In the genomic region with DNA sequence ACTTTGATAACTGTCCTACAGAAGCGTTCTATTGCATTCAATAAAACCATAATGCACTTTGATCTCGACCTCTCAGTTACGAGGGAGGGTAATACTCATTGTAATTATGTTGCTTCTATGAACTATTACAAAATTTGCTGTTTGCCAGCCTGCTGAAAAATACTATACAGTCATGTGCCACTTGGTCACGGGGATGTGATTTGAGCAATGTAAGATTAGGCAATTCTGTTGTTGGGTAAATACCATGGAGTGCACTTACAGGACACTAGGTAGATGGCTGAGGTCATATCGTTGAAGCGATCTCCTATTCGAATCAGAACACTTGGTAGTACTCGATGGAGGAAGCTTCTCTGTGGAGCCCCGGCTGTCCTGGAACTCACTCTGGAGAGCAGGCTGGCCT, we compare ENCODE assay signal across 38 mouse cellular contexts. TPM values are rescaled to one million over a fixed set of nuclear protein-coding genes. Genes with fewer than 3 reads are reported as not detected.
"Had no signal": no experiment of that assay in that cellular context is flagged by ENCODE, and none has a peak within 500 bp of the region (broad histone marks: within the 10 kb centered on the region; RNA-seq: fewer than 3 reads in every experiment).

No protein-coding gene starts in this region.

- H3K4me2 ChIP-seq: heart, embryonic 12.5 days; hindbrain, embryonic 12.5 days; hindbrain, embryonic 14.5 days; limb, embryonic 12.5 days; liver, embryonic 12.5 days had no signal

- H3K4me3 ChIP-seq: gastrocnemius, adult 2 months; heart, adult 2 months; heart, embryonic 10.5 days; heart, embryonic 12.5 days; hindbrain, embryonic 10.5 days; hindbrain, embryonic 12.5 days; layer of hippocampus, adult 2 months; left cerebral cortex, adult 2 months; limb, embryonic 10.5 days; limb, embryonic 12.5 days; liver, embryonic 12.5 days had no signal

- H3K27ac ChIP-seq: gastrocnemius, adult 2 months; heart, adult 2 months; heart, embryonic 10.5 days; hindbrain, embryonic 10.5 days; hindbrain, embryonic 12.5 days; hindbrain, embryonic 14.5 days; layer of hippocampus, adult 2 months; left cerebral cortex, adult 2 months; limb, embryonic 10.5 days; limb, embryonic 12.5 days; liver, embryonic 12.5 days; liver, embryonic 14.5 days had no signal

- ATAC-seq: forebrain, postnatal 0 days; hindbrain, embryonic 16.5 days; inflammation-experienced regulatory T-cells, adult 6 months; liver, embryonic 12.5 days had no signal

- DNase-seq: forebrain, postnatal 0 days; gastrocnemius, adult 2 months; gastrocnemius, postnatal 10 days; gastrocnemius, postnatal 25 days; heart, adult 11 months; heart, adult 2 months; heart, postnatal 10 days; heart, postnatal 4 days; kidney, adult 18-20 months; kidney, adult 8-10 months; kidney, postnatal 10 days; kidney, postnatal 25 days; kidney, postnatal 4 days had no signal

- H3K36me3 ChIP-seq: heart, embryonic 10.5 days; heart, embryonic 12.5 days; hindbrain, embryonic 10.5 days; hindbrain, embryonic 12.5 days; limb, embryonic 10.5 days; limb, embryonic 12.5 days; liver, embryonic 12.5 days had no signal

- H3K9ac ChIP-seq: forebrain, postnatal 0 days; heart, embryonic 12.5 days; hindbrain, embryonic 12.5 days; hindbrain, embryonic 14.5 days; limb, embryonic 12.5 days; liver, embryonic 12.5 days; liver, embryonic 14.5 days had no signal

- H3K27me3 ChIP-seq: heart, embryonic 12.5 days; hindbrain, embryonic 12.5 days; limb, embryonic 12.5 days; liver, embryonic 12.5 days had no signal

- H3K4me1 ChIP-seq: heart, embryonic 10.5 days; heart, embryonic 12.5 days; hindbrain, embryonic 10.5 days; hindbrain, embryonic 12.5 days; limb, embryonic 10.5 days; limb, embryonic 12.5 days; liver, embryonic 12.5 days had no signal

- H3K9me3 ChIP-seq: heart, embryonic 10.5 days; heart, embryonic 12.5 days; hindbrain, embryonic 10.5 days; hindbrain, embryonic 12.5 days; limb, embryonic 10.5 days; limb, embryonic 12.5 days; liver, embryonic 12.5 days had no signal

RNA-seq across cellular contexts. Expression of a gene that starts 20.4 kb away (rescaled TPM):
- total RNA-seq: forebrain, postnatal 0 days; gastrocnemius, adult 2 months; gastrocnemius, postnatal 10 days; gastrocnemius, postnatal 25 days; heart, adult 2 months; heart, postnatal 10 days; heart, postnatal 25 days; heart, postnatal 4 days; layer of hippocampus, adult 2 months; layer of hippocampus, postnatal 10 days; layer of hippocampus, postnatal 25 days; left cerebral cortex, adult 2 months; left cerebral cortex, postnatal 14 days; left cerebral cortex, postnatal 36 days had no signal
- polyA plus RNA-seq: forebrain, postnatal 0 days; hindbrain, embryonic 14.5 days; hindbrain, embryonic 16.5 days; inflammation-experienced regulatory T-cells, adult 6 months; liver, embryonic 12.5 days had no signal

RNA-seq across cellular contexts. Expression of a gene that starts 28.7 kb away (rescaled TPM):
- total RNA-seq: forebrain, postnatal 0 days; gastrocnemius, adult 2 months; gastrocnemius, postnatal 10 days; gastrocnemius, postnatal 25 days; heart, adult 2 months; heart, postnatal 10 days; heart, postnatal 25 days; heart, postnatal 4 days; layer of hippocampus, adult 2 months; layer of hippocampus, postnatal 10 days; layer of hippocampus, postnatal 25 days; left cerebral cortex, adult 2 months; left cerebral cortex, postnatal 14 days; left cerebral cortex, postnatal 36 days had no signal
- polyA plus RNA-seq: forebrain, postnatal 0 days; gonadal fat pad, adult 2 months; heart, adult 2 months; heart, embryonic 10.5 days; heart, embryonic 12.5 days; heart, embryonic 14.5 days; heart, embryonic 16.5 days; hindbrain, embryonic 10.5 days; hindbrain, embryonic 12.5 days; hindbrain, embryonic 14.5 days; hindbrain, embryonic 16.5 days; inflammation-experienced regulatory T-cells, adult 6 months; kidney, embryonic 14.5 days; kidney, embryonic 16.5 days; limb, embryonic 10.5 days; limb, embryonic 12.5 days; limb, embryonic 14.5 days; liver, embryonic 12.5 days; liver, embryonic 14.5 days; liver, embryonic 16.5 days had no signal

RNA-seq across cellular contexts. Expression of a gene that starts 44.1 kb away (rescaled TPM):
- total RNA-seq: forebrain, postnatal 0 days; gastrocnemius, adult 2 months; gastrocnemius, postnatal 25 days; heart, adult 2 months; heart, postnatal 10 days; heart, postnatal 25 days; heart, postnatal 4 days; layer of hippocampus, adult 2 months; layer of hippocampus, postnatal 10 days; layer of hippocampus, postnatal 25 days; left cerebral cortex, adult 2 months; left cerebral cortex, postnatal 14 days; left cerebral cortex, postnatal 36 days had no signal
- polyA plus RNA-seq: forebrain, postnatal 0 days; gonadal fat pad, adult 2 months; heart, adult 2 months; heart, embryonic 10.5 days; heart, embryonic 12.5 days; heart, embryonic 14.5 days; heart, embryonic 16.5 days; hindbrain, embryonic 10.5 days; hindbrain, embryonic 12.5 days; hindbrain, embryonic 14.5 days; hindbrain, embryonic 16.5 days; inflammation-experienced regulatory T-cells, adult 6 months; kidney, embryonic 14.5 days; kidney, embryonic 16.5 days; limb, embryonic 10.5 days; limb, embryonic 12.5 days; limb, embryonic 14.5 days; liver, embryonic 12.5 days; liver, embryonic 14.5 days; liver, embryonic 16.5 days had no signal
